Mouse (Mus musculus): Measurements from ENCODE around the gene Gm30191. TPM values are rescaled to one million over a fixed set of nuclear protein-coding genes. Genes with fewer than 3 reads are reported as not detected.
"Not testable (repeated sequence)": the region's sequence is repeated elsewhere in the genome, so short reads cannot be mapped to it uniquely, and the experiment has no call there.

Gm30191 gene
- polyA plus RNA-seq, 1 experiment from 2014 or later, result not detected

DNA sequence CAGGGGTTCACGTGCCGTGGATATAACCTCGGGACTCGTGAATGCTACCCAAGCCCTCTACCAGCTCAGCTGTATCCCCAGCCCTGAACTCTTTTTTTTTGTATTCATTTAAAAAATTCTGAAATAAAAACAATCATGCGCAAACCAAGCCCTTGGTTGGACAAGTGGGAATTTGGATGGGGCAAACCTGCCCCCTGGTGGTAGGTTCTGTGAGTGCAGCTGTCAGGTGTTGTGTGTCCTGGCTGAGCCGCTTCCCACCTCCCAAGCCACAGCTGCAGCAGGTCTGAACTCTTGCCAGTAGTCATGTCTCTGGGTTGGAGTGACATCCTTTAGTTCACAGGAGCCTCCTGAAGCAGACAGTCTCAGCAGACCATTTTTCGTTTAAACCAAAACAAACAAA lies 45.3 kb downstream of the Gm30191 start:
- H3K36me3 ChIP-seq, result no peaks in the 10 kb centered on the region
- peak overlapping the region; percentile 93 for H3K27ac ChIP-seq
- no peak for ATAC-seq (replicated peaks; ENCODE audit: insufficient number of reproducible peaks, insufficient read depth, low FRiP score, low read depth)
- no peak overlapping the region; the same call in 1 of the 2 replicates for H3K4me2 ChIP-seq
- no peak overlapping the region for H3K4me3 ChIP-seq
- H3K9me3 ChIP-seq (replicated peaks), result no peaks in the 10 kb centered on the region
- H3K9ac ChIP-seq, result no peak overlapping the region
- H3K27me3 ChIP-seq, result 0 out of 2 replicates have a peak, but pooled peaks cover 5% of the 10 kb centered on the region
- H3K4me1 ChIP-seq (replicated peaks), result peaks cover 46% of the 10 kb centered on the region
- 24% methylated on average over 7 of the region's 7 CpGs for WGBS

GRCm38 (mm10) chr4:134293061-134293691 lies 46.4 kb downstream of the Gm30191 start:
- Histone ChIP-seq H3K36me3 (no peaks in the 10 kb centered on the region), H3K4me3 (peak overlapping the region; percentile 33), H3K4me1 (replicated peaks) (peaks cover 46% of the 10 kb centered on the region), H3K4me2 (peak overlapping the region; percentile 54), H3K27me3 (0 out of 2 replicates have a peak, but pooled peaks cover 5% of the 10 kb centered on the region), H3K27ac (peak overlapping the region; percentile 93), H3K9ac (peak overlapping the region; percentile 37), H3K9me3 (replicated peaks) (no peaks in the 10 kb centered on the region)
- WGBS, result 33% methylated on average over 18 of the region's 18 CpGs
- no peak for ATAC-seq (replicated peaks; ENCODE audit: insufficient number of reproducible peaks, insufficient read depth, low FRiP score, low read depth)

DNA sequence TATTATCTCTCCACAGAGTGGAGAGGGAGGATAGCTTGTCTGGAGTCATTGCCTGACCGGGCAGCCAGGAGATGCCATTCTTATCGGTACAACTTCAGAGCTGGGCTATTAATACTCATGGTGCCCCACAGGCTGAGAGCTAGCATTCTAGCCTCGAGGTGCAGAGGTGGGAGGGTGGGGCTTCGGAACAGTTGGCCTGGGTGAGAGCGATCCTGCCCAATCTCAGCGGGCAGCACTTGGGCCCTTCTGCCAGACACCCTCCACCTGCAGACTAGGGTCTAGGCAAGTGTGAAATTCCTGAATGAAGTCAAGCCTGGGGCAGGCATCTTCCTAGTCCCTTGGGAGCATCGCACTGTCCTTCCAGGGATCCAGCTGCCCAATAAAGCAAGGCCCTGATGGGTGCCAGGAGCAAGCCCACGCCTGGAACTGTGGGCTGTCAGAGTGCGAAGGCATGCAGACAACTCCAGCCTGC lies 47.0 kb downstream of the Gm30191 start:
- peak; percentile 93 for ATAC-seq (replicated peaks; ENCODE audit: insufficient number of reproducible peaks, insufficient read depth, low FRiP score, low read depth)
- Histone ChIP-seq H3K4me1 (replicated peaks) (peaks cover 40% of the 10 kb centered on the region), H3K9me3 (replicated peaks) (no peaks in the 10 kb centered on the region), H3K27ac (peak overlapping the region; percentile 93), H3K36me3 (no peaks in the 10 kb centered on the region), H3K4me2 (peak overlapping the region; percentile 54), H3K4me3 (peak overlapping the region; percentile 33), H3K9ac (no peak overlapping the region), H3K27me3 (0 out of 2 replicates have a peak, but pooled peaks cover 5% of the 10 kb centered on the region)
- 27% methylated on average over 9 of the region's 9 CpGs for WGBS

DNA sequence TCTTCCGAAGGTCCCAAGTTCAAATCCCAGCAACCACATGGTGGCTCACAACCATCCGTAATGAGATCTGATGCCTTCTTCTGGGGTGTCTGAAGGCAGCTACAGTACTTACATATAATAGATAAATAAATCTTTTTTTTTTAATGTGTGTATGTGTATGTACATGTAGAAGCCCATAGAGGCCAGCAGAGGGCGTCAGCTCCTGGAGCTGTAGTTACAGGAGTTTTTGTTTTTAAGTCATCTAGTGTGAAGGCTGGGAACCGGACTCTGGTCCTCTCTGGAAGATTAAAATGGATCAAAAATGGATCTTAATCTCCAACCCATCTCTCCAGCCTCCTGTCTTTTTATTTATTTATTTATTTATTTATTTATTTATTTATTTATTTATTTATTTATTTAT lies 49.4 kb downstream of the Gm30191 start:
- H3K36me3 ChIP-seq; H3K4me3 ChIP-seq; H3K4me2 ChIP-seq; ATAC-seq (replicated peaks; ENCODE audit: insufficient number of reproducible peaks, insufficient read depth, low FRiP score, low read depth); H3K9ac ChIP-seq; H3K27ac ChIP-seq; H3K9me3 ChIP-seq (replicated peaks); H3K27me3 ChIP-seq: not testable (repeated sequence)
- 84% methylated on average over 4 of the region's 4 CpGs for WGBS
- peaks cover 53% of the 10 kb centered on the region for H3K4me1 ChIP-seq (replicated peaks)

DNA sequence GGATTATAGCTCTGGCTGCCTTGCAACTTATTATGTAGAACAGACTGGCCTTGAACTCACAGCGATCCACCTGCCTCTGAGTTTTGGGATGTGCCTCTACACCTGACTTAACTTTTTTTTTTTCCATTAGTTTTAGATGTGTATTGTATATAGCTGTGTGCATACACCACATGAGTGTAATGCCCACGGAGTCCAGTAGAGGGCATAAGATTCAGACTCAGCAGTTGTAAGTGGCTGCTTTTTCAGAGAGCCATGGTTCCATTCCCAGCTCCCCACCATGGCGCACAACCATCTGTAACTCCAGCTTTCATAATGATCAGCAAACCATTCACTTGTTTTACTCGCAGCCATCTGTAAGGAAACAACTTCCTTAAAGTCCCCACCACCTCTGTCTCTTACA lies 49.8 kb downstream of the Gm30191 start:
- H3K9me3 ChIP-seq (replicated peaks), result no peaks in the 10 kb centered on the region
- no peak overlapping the region for H3K4me2 ChIP-seq
- no peaks in the 10 kb centered on the region for H3K36me3 ChIP-seq
- 90% methylated on average over 4 of the region's 4 CpGs for WGBS
- no peak overlapping the region for H3K4me3 ChIP-seq
- H3K27ac ChIP-seq, result no peak overlapping the region
- ATAC-seq (replicated peaks; ENCODE audit: insufficient number of reproducible peaks, insufficient read depth, low FRiP score, low read depth), result no peak
- H3K9ac ChIP-seq, result no peak overlapping the region
- H3K27me3 ChIP-seq, result 0 out of 2 replicates have a peak, but pooled peaks cover 5% of the 10 kb centered on the region
- peaks cover 55% of the 10 kb centered on the region for H3K4me1 ChIP-seq (replicated peaks)

- Histone ChIP-seq H3K4me3 (no peak overlapping the region), H3K4me1 (replicated peaks) (peaks cover 56% of the 10 kb centered on the region), H3K4me2 (no peak overlapping the region), H3K27ac (no peak overlapping the region), H3K9ac (no peak overlapping the region), H3K9me3 (replicated peaks) (no peaks in the 10 kb centered on the region), H3K27me3 (0 out of 2 replicates have a peak, but pooled peaks cover 5% of the 10 kb centered on the region), H3K36me3 (no peaks in the 10 kb centered on the region)
- no peak for ATAC-seq (replicated peaks; ENCODE audit: insufficient number of reproducible peaks, insufficient read depth, low FRiP score, low read depth)
- WGBS, result 93% methylated on average over 8 of the region's 8 CpGs
These were observed 50.6 kb downstream of the Gm30191 start for GRCm38 (mm10) chr4:134297369-134297768.

GRCm38 (mm10) chr4:134298626-134299497 lies 52.1 kb downstream of the Gm30191 start:
- peaks cover 47% of the 10 kb centered on the region for H3K4me1 ChIP-seq (replicated peaks)
- no peaks in the 10 kb centered on the region for H3K27me3 ChIP-seq
- H3K36me3 ChIP-seq, result no peaks in the 10 kb centered on the region
- peak overlapping the region; percentile 42 for H3K4me2 ChIP-seq
- 63% methylated on average over 19 of the region's 19 CpGs for WGBS
- ATAC-seq (replicated peaks; ENCODE audit: insufficient number of reproducible peaks, insufficient read depth, low FRiP score, low read depth), result 0 out of 2 replicates have a peak, but pooled peaks have one; percentile 5
- H3K9ac ChIP-seq, result no peak overlapping the region
- no peak overlapping the region; the same call in 1 of the 2 replicates for H3K4me3 ChIP-seq
- peak overlapping the region; percentile 92 for H3K27ac ChIP-seq
- H3K9me3 ChIP-seq (replicated peaks), result no peaks in the 10 kb centered on the region

GRCm38 (mm10) chr4:134299498-134299810 lies 52.7 kb downstream of the Gm30191 start:
- ATAC-seq (replicated peaks; ENCODE audit: insufficient number of reproducible peaks, insufficient read depth, low FRiP score, low read depth), result peak; percentile 71
- H3K27me3 ChIP-seq, result no peaks in the 10 kb centered on the region
- no peak overlapping the region for H3K9ac ChIP-seq

More at GRCm38 (mm10) chr4:134299498-134299810, 52.7 kb downstream of the Gm30191 start:
- no peaks in the 10 kb centered on the region for H3K9me3 ChIP-seq (replicated peaks)
- H3K27ac ChIP-seq, result peak overlapping the region; percentile 92
- H3K4me1 ChIP-seq (replicated peaks), result peaks cover 41% of the 10 kb centered on the region
- H3K36me3 ChIP-seq, result no peaks in the 10 kb centered on the region
- no peak overlapping the region; the same call in 1 of the 2 replicates for H3K4me3 ChIP-seq
- WGBS, result 19% methylated on average over 4 of the region's 4 CpGs
- peak overlapping the region; percentile 42 for H3K4me2 ChIP-seq

Other genes with a start within 250 kb of the Gm30191 start
- 31.4 and 35.4 TPM in 2 replicates for gene Dhdds, start 246.0 kb upstream of the Gm30191 start, polyA plus RNA-seq (2015; fragmentation: Nextera tagmentation; extraction: Ambion mirVana)
- 0.14 and 0.19 TPM in 2 replicates for gene Lin28a, start 228.1 kb upstream of the Gm30191 start, polyA plus RNA-seq (2015; fragmentation: Nextera tagmentation; extraction: Ambion mirVana)
- not detected in 2 replicates for gene Zfp683, start 193.1 kb upstream of the Gm30191 start, polyA plus RNA-seq (2015; fragmentation: Nextera tagmentation; extraction: Ambion mirVana)
- gene Crybg2, start 186.1 kb upstream of the Gm30191 start, polyA plus RNA-seq (2015; fragmentation: Nextera tagmentation; extraction: Ambion mirVana), result 0.30 and 0.61 TPM in 2 replicates
- gene Cd52, start 151.9 kb upstream of the Gm30191 start, polyA plus RNA-seq (2015; fragmentation: Nextera tagmentation; extraction: Ambion mirVana), result 11.6 and 23.8 TPM in 2 replicates
- gene Ubxn11, start 144.4 kb upstream of the Gm30191 start, polyA plus RNA-seq (2015; fragmentation: Nextera tagmentation; extraction: Ambion mirVana), result 1.8 and 3.9 TPM in 2 replicates
- gene Sh3bgrl3, start 118.1 kb upstream of the Gm30191 start, polyA plus RNA-seq (2015; fragmentation: Nextera tagmentation; extraction: Ambion mirVana), result 174 and 239 TPM in 2 replicates
- gene Cep85, start 59.8 kb upstream of the Gm30191 start, polyA plus RNA-seq (2015; fragmentation: Nextera tagmentation; extraction: Ambion mirVana), result 38.2 and 42.0 TPM in 2 replicates
- gene Gm7534, start 43.9 kb upstream of the Gm30191 start, polyA plus RNA-seq (2015; fragmentation: Nextera tagmentation; extraction: Ambion mirVana), result not detected in 2 replicates
- gene Catsper4, start 19.6 kb upstream of the Gm30191 start, polyA plus RNA-seq (2015; fragmentation: Nextera tagmentation; extraction: Ambion mirVana), result 0.09 TPM in 1 of 2 replicates, not detected in the other
- gene Cnksr1, start 8.5 kb upstream of the Gm30191 start, polyA plus RNA-seq (2015; fragmentation: Nextera tagmentation; extraction: Ambion mirVana), result 1.2 and 2.4 TPM in 2 replicates
- gene E130218I03Rik, start 3.3 kb upstream of the Gm30191 start, polyA plus RNA-seq (2015; fragmentation: Nextera tagmentation; extraction: Ambion mirVana), result 0.26 and 0.30 TPM in 2 replicates
- gene Zfp593, start 1.3 kb upstream of the Gm30191 start, polyA plus RNA-seq (2015; fragmentation: Nextera tagmentation; extraction: Ambion mirVana), result 7.4 and 9.1 TPM in 2 replicates
- gene Grrp1, start 7.2 kb downstream of the Gm30191 start, polyA plus RNA-seq (2015; fragmentation: Nextera tagmentation; extraction: Ambion mirVana), result 5.0 and 5.1 TPM in 2 replicates
- 11.3 and 14.3 TPM in 2 replicates for gene Pdik1l, start 41.0 kb downstream of the Gm30191 start, polyA plus RNA-seq (2015; fragmentation: Nextera tagmentation; extraction: Ambion mirVana)
- 137 and 156 TPM in 2 replicates for gene Trim63, start 68.2 kb downstream of the Gm30191 start, polyA plus RNA-seq (2015; fragmentation: Nextera tagmentation; extraction: Ambion mirVana)
- 0.18 and 0.21 TPM in 2 replicates for gene Slc30a2, start 96.2 kb downstream of the Gm30191 start, polyA plus RNA-seq (2015; fragmentation: Nextera tagmentation; extraction: Ambion mirVana)
- gene Extl1, start 136.9 kb downstream of the Gm30191 start, polyA plus RNA-seq (2015; fragmentation: Nextera tagmentation; extraction: Ambion mirVana), result 2.3 and 2.9 TPM in 2 replicates
- 10.3 and 10.6 TPM in 2 replicates for gene Pafah2, start 149.4 kb downstream of the Gm30191 start, polyA plus RNA-seq (2015; fragmentation: Nextera tagmentation; extraction: Ambion mirVana)
- 947 and 956 TPM in 2 replicates for gene Stmn1, start 221.4 kb downstream of the Gm30191 start, polyA plus RNA-seq (2015; fragmentation: Nextera tagmentation; extraction: Ambion mirVana)
- gene Paqr7, start 249.8 kb downstream of the Gm30191 start, polyA plus RNA-seq (2015; fragmentation: Nextera tagmentation; extraction: Ambion mirVana), result 11.7 and 11.9 TPM in 2 replicates

All from heart, embryonic 15.5 days (tissue).